Mouse (Mus musculus) G1E (cell line): ENCODE data around the gene Gm42421.

ENCODE experiments used
- CTCF ChIP-seq: IDR thresholded peaks from 2 replicates; pipeline ENCODE4 v1.5.1; 2012; ENCODE audit warnings: low read depth, low read length, inconsistent platforms, mixed read lengths
- GATA2 ChIP-seq: IDR thresholded peaks from 2 replicates; pipeline ENCODE4 v1.6.1; 2012; ENCODE audit warnings: low read depth, low read length, inconsistent platforms, borderline replicate concordance

GRCm38 (mm10) chr5:143929291-143929690 is 1.3 kb downstream of the Gm42421 start:
- TF ChIP-seq GATA2 (no peak), CTCF (no peak)
